Mouse (Mus musculus): Measurements from ENCODE around the gene Sec22b. TPM values are rescaled to one million over a fixed set of nuclear protein-coding genes. Genes with fewer than 3 reads are reported as not detected.
A peak's percentile ranks its signal among the peaks of the same experiment; 100 is the strongest.

Gene Sec22b
- polyA plus RNA-seq, 1 experiment from 2014 or later = 114 TPM

DNA sequence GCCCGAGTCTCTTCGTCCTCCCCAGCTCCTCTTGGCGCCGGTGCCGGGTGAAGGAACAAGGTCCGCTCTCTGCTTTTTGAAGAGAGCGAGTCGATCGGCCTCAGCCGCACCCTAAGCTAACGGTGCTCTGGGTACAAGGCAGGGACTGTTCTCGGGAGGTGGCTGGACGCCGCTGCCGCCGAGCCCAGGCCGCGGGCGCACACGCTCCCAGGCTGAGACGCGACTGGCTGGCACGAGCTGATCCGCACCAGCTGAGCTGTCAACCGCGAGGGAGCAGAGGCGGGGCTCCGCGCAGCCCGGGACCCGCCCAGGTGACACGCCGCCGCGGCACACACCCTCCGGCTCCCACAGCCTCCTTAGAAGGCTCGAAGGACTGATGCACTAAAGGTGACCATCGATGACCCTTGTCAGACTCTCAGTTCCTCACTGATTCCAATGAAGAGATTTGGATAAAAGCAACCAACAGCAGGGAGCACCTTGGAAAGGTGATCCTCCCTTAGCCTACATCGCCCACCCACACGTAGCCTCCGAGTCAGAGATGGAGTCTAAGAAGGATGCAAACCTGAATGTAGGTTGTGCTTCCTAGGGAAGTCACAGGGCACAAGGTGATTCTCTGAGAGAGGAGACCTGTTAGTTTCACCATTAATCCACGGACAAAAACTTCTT lies 32.8 kb upstream of the Sec22b start:
- WGBS = 3% methylated on average over 42 of the region's 42 CpGs
- H3K36me3 ChIP-seq (ENCODE audit: control insufficient read depth, insufficient read depth, low read length) = no peaks in the 10 kb centered on the region
- ATAC-seq (ENCODE audit: low FRiP score, low TSS enrichment) (peak; percentile 85), DNase-seq (peak; percentile 81)
- peak overlapping the region; percentile 62 for H3K9ac ChIP-seq (replicated peaks; ENCODE audit: low read length)
- H3K27ac ChIP-seq (replicated peaks; ENCODE audit: low read depth, low read length) = no peak overlapping the region
- peaks cover 12% of the 10 kb centered on the region; the same call in 1 of the 2 replicates for H3K27me3 ChIP-seq (ENCODE audit: control insufficient read depth, insufficient read depth, low read length)
- H3K4me1 ChIP-seq (ENCODE audit: control insufficient read depth, insufficient read depth, low read length) = peaks cover 7% of the 10 kb centered on the region
- peak overlapping the region; percentile 52 for H3K4me3 ChIP-seq (replicated peaks; ENCODE audit: low read depth, low read length)
- peak overlapping the region; percentile 94 for H3K4me2 ChIP-seq (ENCODE audit: low read length)
- H3K9me3 ChIP-seq (ENCODE audit: control insufficient read depth, low read length) = no peaks in the 10 kb centered on the region

DNA sequence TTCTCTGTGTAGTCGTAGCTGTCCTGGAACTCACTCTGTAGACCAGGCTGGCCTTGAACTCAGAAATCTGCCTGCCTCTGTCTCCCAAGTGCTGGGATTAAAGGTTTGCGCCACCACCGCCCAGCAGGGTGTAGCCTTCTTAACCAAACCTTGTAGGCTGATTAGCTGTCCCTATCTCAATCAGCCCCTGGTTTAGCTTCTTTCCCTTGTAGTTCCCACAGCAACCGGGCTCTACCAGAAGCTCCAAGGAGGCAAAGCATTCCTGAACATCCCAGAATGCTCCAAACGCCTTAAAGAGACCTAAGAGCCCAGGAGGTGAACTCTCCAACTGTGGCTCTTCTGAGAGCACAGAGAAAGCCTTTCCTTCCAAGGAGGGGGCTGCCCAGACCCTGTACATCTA lies 32.3 kb upstream of the Sec22b start:
- Histone ChIP-seq H3K4me3 (replicated peaks; ENCODE audit: low read depth, low read length) (no peak overlapping the region), H3K27me3 (ENCODE audit: control insufficient read depth, insufficient read depth, low read length) (peaks cover 12% of the 10 kb centered on the region; the same call in 1 of the 2 replicates), H3K27ac (replicated peaks; ENCODE audit: low read depth, low read length) (no peak overlapping the region), H3K4me2 (ENCODE audit: low read length) (no peak overlapping the region), H3K9ac (replicated peaks; ENCODE audit: low read length) (no peak overlapping the region), H3K9me3 (ENCODE audit: control insufficient read depth, low read length) (no peaks in the 10 kb centered on the region), H3K36me3 (ENCODE audit: control insufficient read depth, insufficient read depth, low read length) (no peaks in the 10 kb centered on the region), H3K4me1 (ENCODE audit: control insufficient read depth, insufficient read depth, low read length) (peaks cover 7% of the 10 kb centered on the region)
- no peak for DNase-seq
- WGBS = 41% methylated on average over 5 of the region's 5 CpGs
- ATAC-seq (ENCODE audit: low FRiP score, low TSS enrichment) = no peak

DNA sequence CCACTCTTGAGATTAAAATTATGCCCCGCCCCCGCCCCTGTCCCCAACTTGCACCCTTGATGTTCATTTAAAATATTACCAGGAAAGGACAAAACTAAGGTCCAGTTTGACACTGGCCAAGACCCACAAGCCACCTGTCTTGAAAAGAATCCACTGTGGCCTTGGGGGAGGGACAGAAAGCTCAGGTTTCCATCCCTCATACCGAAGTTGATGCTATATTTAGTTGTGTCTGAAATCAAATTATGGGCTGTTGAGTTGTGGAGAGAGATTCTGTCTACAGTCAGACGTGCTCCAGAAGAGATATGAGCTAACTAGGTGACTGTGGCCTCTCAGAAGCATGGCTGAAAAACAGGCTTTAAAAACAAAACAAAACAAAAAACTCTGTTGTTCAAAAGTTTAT lies 31.3 kb upstream of the Sec22b start:
- H3K4me2 ChIP-seq (ENCODE audit: low read length) = no peak overlapping the region
- no peaks in the 10 kb centered on the region for H3K9me3 ChIP-seq (ENCODE audit: control insufficient read depth, low read length)
- H3K4me1 ChIP-seq (ENCODE audit: control insufficient read depth, insufficient read depth, low read length) = peaks cover 7% of the 10 kb centered on the region
- 88% methylated on average over 4 of the region's 4 CpGs for WGBS
- ATAC-seq (ENCODE audit: low FRiP score, low TSS enrichment) = no peak
- DNase-seq = no peak
- H3K27me3 ChIP-seq (ENCODE audit: control insufficient read depth, insufficient read depth, low read length) = peaks cover 12% of the 10 kb centered on the region; the same call in 1 of the 2 replicates
- no peaks in the 10 kb centered on the region for H3K36me3 ChIP-seq (ENCODE audit: control insufficient read depth, insufficient read depth, low read length)
- H3K9ac ChIP-seq (replicated peaks; ENCODE audit: low read length) = no peak overlapping the region
- H3K4me3 ChIP-seq (replicated peaks; ENCODE audit: low read depth, low read length) = no peak overlapping the region
- no peak overlapping the region for H3K27ac ChIP-seq (replicated peaks; ENCODE audit: low read depth, low read length)

DNA sequence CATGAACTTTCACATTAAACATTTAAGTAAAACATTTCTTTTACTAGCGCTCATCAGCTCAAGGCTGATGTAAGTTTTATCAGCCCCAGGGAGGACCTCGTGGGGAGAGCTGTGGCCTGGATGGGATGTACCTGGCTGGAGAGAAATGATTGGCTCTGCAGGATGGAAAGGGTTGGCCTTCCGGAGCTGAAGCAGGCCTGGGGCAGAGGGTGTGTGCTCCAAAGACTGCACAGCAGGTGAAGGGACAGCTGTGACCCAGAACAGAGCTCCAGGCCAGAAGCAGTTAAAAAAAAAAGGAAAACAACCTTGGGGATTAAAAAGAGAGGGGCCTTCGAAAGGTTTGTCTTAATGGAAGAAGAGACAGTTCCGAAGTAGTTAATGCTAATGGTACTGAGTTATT lies 26.2 kb upstream of the Sec22b start:
- Histone ChIP-seq H3K27ac (replicated peaks; ENCODE audit: low read depth, low read length) (no peak overlapping the region), H3K4me1 (ENCODE audit: control insufficient read depth, insufficient read depth, low read length) (no peaks in the 10 kb centered on the region)
- DNase-seq = no peak

DNA sequence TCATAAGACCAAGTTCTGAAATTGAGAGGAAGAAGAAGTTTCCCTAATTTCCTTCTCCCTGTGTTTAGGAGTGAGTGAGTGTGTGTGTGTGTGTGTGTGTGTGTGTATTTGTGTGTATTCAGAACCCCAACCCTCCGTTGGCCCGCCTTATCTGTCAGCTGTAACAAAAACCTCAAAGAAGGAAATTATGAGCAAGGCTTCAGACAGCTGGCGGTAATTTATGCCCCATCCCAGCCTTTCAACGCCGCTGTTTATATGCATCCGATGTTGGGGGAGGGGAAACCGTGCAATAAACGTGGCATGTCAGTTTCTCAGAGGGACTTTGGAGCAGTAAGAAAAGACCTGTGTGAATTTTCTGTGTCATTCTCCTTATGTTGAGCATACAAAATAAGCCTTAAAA lies 24.7 kb upstream of the Sec22b start:
- H3K27ac ChIP-seq (replicated peaks; ENCODE audit: low read depth, low read length) = no peak overlapping the region
- no peaks in the 10 kb centered on the region for H3K4me1 ChIP-seq (ENCODE audit: control insufficient read depth, insufficient read depth, low read length)
- H3K36me3 ChIP-seq (ENCODE audit: control insufficient read depth, insufficient read depth, low read length) = no peaks in the 10 kb centered on the region
- H3K9ac ChIP-seq (replicated peaks; ENCODE audit: low read length) = no peak overlapping the region
- H3K4me2 ChIP-seq (ENCODE audit: low read length) = no peak overlapping the region
- ATAC-seq (ENCODE audit: low FRiP score, low TSS enrichment) (no peak), DNase-seq (peak; percentile 36)
- H3K4me3 ChIP-seq (replicated peaks; ENCODE audit: low read depth, low read length) = no peak overlapping the region
- WGBS = 33% methylated on average over 8 of the region's 8 CpGs
- no peaks in the 10 kb centered on the region for H3K27me3 ChIP-seq (ENCODE audit: control insufficient read depth, insufficient read depth, low read length)
- no peaks in the 10 kb centered on the region for H3K9me3 ChIP-seq (ENCODE audit: control insufficient read depth, low read length)

More for the DNA sequence above, 26.2 kb upstream of the Sec22b start:
- Histone ChIP-seq H3K4me2 (ENCODE audit: low read length) (no peak overlapping the region), H3K9ac (replicated peaks; ENCODE audit: low read length) (no peak overlapping the region), H3K9me3 (ENCODE audit: control insufficient read depth, low read length) (no peaks in the 10 kb centered on the region), H3K4me3 (replicated peaks; ENCODE audit: low read depth, low read length) (no peak overlapping the region), H3K36me3 (ENCODE audit: control insufficient read depth, insufficient read depth, low read length) (no peaks in the 10 kb centered on the region), H3K27me3 (ENCODE audit: control insufficient read depth, insufficient read depth, low read length) (no peaks in the 10 kb centered on the region)
- no peak for ATAC-seq (ENCODE audit: low FRiP score, low TSS enrichment)
- WGBS = 24% methylated on average over 5 of the region's 5 CpGs

DNA sequence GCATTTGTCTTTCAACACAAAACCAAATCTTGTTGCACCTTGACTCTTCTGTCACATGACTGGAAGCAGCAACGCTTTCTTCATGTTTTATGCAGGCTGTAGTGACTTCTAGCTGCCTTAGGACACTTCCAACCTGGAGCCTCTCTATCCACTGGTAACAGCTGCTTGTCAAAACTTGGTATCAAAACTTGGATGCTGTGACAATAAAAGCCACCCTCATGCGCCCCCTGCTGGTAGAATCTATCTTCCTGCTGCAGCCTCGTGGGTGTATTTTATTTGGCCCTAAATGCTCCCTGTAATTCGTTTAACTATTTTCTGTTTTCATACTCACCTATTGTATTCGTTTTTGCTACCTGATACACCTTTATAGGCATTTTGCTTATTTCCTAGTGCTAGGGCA lies 21.8 kb upstream of the Sec22b start:
- no peaks in the 10 kb centered on the region for H3K36me3 ChIP-seq (ENCODE audit: control insufficient read depth, insufficient read depth, low read length)
- no peak overlapping the region for H3K4me2 ChIP-seq (ENCODE audit: low read length)
- no peaks in the 10 kb centered on the region for H3K9me3 ChIP-seq (ENCODE audit: control insufficient read depth, low read length)
- WGBS = 18% methylated on average over 5 of the region's 5 CpGs
- H3K9ac ChIP-seq (replicated peaks; ENCODE audit: low read length) = no peak overlapping the region
- ATAC-seq (ENCODE audit: low FRiP score, low TSS enrichment) = no peak
- H3K4me1 ChIP-seq (ENCODE audit: control insufficient read depth, insufficient read depth, low read length) = no peaks in the 10 kb centered on the region
- no peaks in the 10 kb centered on the region for H3K27me3 ChIP-seq (ENCODE audit: control insufficient read depth, insufficient read depth, low read length)
- no peak overlapping the region for H3K4me3 ChIP-seq (replicated peaks; ENCODE audit: low read depth, low read length)
- no peak overlapping the region for H3K27ac ChIP-seq (replicated peaks; ENCODE audit: low read depth, low read length)
- peak; percentile 88 for DNase-seq

DNA sequence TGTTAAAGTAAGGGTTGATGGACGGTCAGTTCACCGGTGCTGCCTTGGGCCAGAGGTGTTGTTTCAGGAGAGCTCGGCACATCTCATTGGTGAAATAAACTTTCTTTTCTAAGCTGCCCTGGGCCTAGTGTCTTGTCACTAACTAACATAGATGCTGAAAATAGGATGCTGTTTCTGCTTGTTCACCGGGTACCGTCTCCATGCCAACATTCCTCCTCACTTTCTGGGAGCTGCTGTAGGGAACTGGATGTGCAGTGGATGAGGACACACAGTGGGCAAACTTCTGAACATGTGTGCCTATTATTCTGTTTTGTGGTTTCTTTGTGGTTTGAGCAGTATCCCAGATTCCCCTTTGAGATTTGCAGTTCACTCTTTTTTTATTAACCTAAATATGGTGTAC lies 19.4 kb upstream of the Sec22b start:
- Histone ChIP-seq H3K27ac (replicated peaks; ENCODE audit: low read depth, low read length) (no peak overlapping the region), H3K4me1 (ENCODE audit: control insufficient read depth, insufficient read depth, low read length) (no peaks in the 10 kb centered on the region), H3K36me3 (ENCODE audit: control insufficient read depth, insufficient read depth, low read length) (no peaks in the 10 kb centered on the region), H3K27me3 (ENCODE audit: control insufficient read depth, insufficient read depth, low read length) (no peaks in the 10 kb centered on the region), H3K9ac (replicated peaks; ENCODE audit: low read length) (no peak overlapping the region), H3K4me3 (replicated peaks; ENCODE audit: low read depth, low read length) (no peak overlapping the region), H3K4me2 (ENCODE audit: low read length) (no peak overlapping the region), H3K9me3 (ENCODE audit: control insufficient read depth, low read length) (no peaks in the 10 kb centered on the region)
- DNase-seq = no peak
- no peak for ATAC-seq (ENCODE audit: low FRiP score, low TSS enrichment)
- WGBS = 92% methylated on average over 5 of the region's 5 CpGs

DNA sequence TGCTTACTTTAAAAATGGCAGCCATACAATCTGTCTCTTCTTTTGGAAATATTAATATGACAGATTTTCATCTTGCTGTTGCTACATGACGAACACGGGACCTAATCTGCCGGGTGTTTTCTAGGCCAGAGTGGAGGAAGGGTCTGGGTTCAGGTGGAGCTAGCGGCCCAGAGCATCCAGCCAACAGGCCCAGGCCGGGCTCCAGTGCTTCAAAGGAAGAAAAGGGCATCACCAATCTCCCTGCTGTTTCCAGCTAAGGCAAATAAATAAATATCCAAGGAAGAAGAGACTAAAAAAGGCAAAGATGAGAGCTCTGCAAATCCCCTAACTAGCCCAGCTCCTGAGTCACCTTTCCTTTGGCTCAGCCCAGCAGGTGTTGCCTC lies 13.2 kb upstream of the Sec22b start:
- H3K27me3 ChIP-seq (ENCODE audit: control insufficient read depth, insufficient read depth, low read length) = no peaks in the 10 kb centered on the region; the same call in 1 of the 2 replicates
- no peaks in the 10 kb centered on the region for H3K4me1 ChIP-seq (ENCODE audit: control insufficient read depth, insufficient read depth, low read length)
- H3K4me2 ChIP-seq (ENCODE audit: low read length) = peak overlapping the region; percentile 86
- H3K9me3 ChIP-seq (ENCODE audit: control insufficient read depth, low read length) = no peaks in the 10 kb centered on the region
- H3K4me3 ChIP-seq (replicated peaks; ENCODE audit: low read depth, low read length) = peak overlapping the region; percentile 57
- WGBS = 62% methylated on average over 5 of the region's 5 CpGs
- no peaks in the 10 kb centered on the region for H3K36me3 ChIP-seq (ENCODE audit: control insufficient read depth, insufficient read depth, low read length)
- ATAC-seq (ENCODE audit: low FRiP score, low TSS enrichment) (no peak), DNase-seq (no peak)
- H3K27ac ChIP-seq (replicated peaks; ENCODE audit: low read depth, low read length) = peak overlapping the region; percentile 82
- H3K9ac ChIP-seq (replicated peaks; ENCODE audit: low read length) = peak overlapping the region; percentile 87

DNA sequence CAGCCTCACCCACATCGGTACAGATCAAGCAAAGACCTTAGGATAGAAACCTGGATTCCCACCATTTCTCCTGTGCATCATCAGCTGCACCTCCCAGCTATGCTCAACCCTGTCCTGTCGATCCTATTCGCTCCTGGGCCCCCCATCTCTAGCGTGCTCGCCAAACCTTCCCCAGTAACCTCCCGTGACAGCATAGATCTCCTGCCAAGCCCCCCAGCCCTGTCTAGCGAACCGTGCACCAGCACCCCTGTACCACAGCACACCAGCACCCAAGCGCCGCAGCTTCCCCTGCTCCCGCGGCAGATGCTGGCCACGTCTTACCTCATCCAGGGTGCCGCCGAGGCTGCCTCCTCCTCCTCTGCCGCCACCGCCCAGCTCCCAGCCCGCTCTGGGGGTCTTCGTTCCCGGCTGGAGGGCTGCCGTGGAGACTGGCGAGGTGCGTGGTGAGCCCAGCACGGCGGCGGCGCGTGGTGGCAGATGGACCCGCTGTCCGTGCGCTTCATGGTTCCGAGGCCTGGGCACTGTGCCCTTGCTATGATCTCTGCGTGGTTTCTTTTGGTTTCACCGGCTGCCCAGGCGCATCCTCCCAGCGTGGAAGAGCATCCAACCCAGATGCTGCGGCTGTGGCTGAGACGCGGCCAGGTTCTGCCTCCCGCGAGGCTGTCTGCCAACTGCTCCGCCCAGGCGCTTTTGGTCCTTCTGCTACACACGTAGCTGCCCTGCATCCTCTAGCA lies 12.7 kb upstream of the Sec22b start, which contains the start of gene Pde4dip:
Gene Pde4dip (minus strand): TSS at position 540 of the 734 bp plus-strand sequence.
- H3K27me3 ChIP-seq (ENCODE audit: control insufficient read depth, insufficient read depth, low read length) = no peaks in the 10 kb centered on the region; the same call in 1 of the 2 replicates
- ATAC-seq (ENCODE audit: low FRiP score, low TSS enrichment) = peak; percentile 78
- WGBS = under 1% methylated on average over 44 of the region's 44 CpGs

More for the DNA sequence above, 12.7 kb upstream of the Sec22b start, which contains the start of gene Pde4dip:
- DNase-seq = peak; percentile 74
- Histone ChIP-seq H3K4me3 (replicated peaks; ENCODE audit: low read depth, low read length) (peak within 1 kb of the TSS; percentile 57), H3K4me2 (ENCODE audit: low read length) (peak within 1 kb of the TSS; percentile 86), H3K4me1 (ENCODE audit: control insufficient read depth, insufficient read depth, low read length) (no peaks in the 10 kb centered on the region), H3K9ac (replicated peaks; ENCODE audit: low read length) (peak within 1 kb of the TSS; percentile 87), H3K36me3 (ENCODE audit: control insufficient read depth, insufficient read depth, low read length) (no peaks in the 10 kb centered on the region), H3K9me3 (ENCODE audit: control insufficient read depth, low read length) (no peaks in the 10 kb centered on the region), H3K27ac (replicated peaks; ENCODE audit: low read depth, low read length) (peak within 1 kb of the TSS; percentile 82)
